Mouse (Mus musculus): Measurements from ENCODE around the gene Slfnl1. TPM values are rescaled to one million over a fixed set of nuclear protein-coding genes. Genes with fewer than 3 reads are reported as not detected.

Gene Slfnl1
- polyA plus RNA-seq, 1 experiment from 2014 or later: not detected

Other genes starting within 250 kb of the Slfnl1 start
- gene Foxo6, start 244.9 kb upstream of the Slfnl1 start, polyA plus RNA-seq (2016; fragmentation: Nextera tagmentation; extraction: Ambion mirVana): 0.48 and 0.90 TPM in 2 replicates
- 78.3 and 79.0 TPM in 2 replicates for gene Scmh1, start 127.0 kb upstream of the Slfnl1 start, polyA plus RNA-seq (2016; fragmentation: Nextera tagmentation; extraction: Ambion mirVana)
- gene Ctps, start 38.0 kb downstream of the Slfnl1 start, polyA plus RNA-seq (2016; fragmentation: Nextera tagmentation; extraction: Ambion mirVana): 91.0 and 93.0 TPM in 2 replicates
- gene Gm8439, start 56.5 kb downstream of the Slfnl1 start, polyA plus RNA-seq (2016; fragmentation: Nextera tagmentation; extraction: Ambion mirVana): not detected in 2 replicates
- 6.1 and 8.2 TPM in 2 replicates for gene Cited4, start 134.3 kb downstream of the Slfnl1 start, polyA plus RNA-seq (2016; fragmentation: Nextera tagmentation; extraction: Ambion mirVana)
- 5.0 and 5.7 TPM in 2 replicates for gene Kcnq4, start 216.4 kb downstream of the Slfnl1 start, polyA plus RNA-seq (2016; fragmentation: Nextera tagmentation; extraction: Ambion mirVana)

Data from hindbrain, embryonic 12.5 days (tissue).